Mouse (Mus musculus) retina, embryonic 14.5 days (tissue): Measurements from ENCODE around the gene Alkbh7.
A peak's percentile ranks its signal among the peaks of the same experiment; 100 is the strongest.

Experiments used
- DNase-seq: peaks from one replicate; pipeline ENCODE4 v3.0.0-alpha.2; 2015; ENCODE audit warnings: low spot score

Gene Alkbh7

DNA sequence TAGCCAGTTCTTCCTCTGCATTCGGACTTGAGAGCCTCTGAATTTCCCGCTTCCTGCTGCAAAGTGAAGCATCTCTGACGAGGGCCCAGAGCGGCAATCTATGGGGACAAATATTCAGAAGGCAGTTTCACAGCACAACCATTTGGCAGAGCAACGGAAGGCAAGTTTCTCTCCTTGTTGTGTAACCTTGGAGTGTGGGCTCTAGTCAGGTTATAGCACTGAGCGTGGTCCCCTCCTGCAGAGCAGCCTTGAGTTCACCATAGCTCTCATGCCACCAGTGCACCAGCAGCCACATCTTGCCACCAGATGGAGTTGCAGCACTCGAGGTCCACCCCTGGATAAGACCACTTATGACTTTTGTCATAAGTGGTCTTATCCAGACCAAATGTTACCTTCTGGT lies 8.7 kb upstream of the Alkbh7 start:
- DNase-seq = no peak

DNA sequence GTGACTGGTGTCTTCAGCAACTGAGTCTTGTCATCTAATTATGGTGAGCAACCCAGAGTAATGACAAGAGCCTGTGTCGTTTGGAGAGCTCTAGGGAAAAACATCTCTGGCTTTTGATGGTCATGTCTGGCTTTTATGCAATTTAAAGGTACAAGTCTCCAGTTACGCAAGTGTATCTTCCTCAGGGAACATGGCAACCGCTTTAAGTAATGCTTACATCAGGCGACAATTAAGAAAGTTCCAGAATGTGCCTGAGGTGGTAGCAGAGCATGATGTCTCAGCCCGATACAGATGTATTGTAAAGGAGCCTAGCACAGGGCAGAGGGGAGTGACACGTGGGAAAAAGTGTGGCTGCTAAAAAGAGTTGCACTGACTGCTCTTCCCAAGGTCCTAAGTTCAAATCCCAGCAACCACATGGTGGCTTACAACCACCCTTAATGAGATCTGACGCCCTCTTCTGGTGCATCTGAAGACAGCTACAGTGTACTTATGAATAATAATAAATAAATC lies 8.2 kb upstream of the Alkbh7 start:
- DNase-seq = peak; percentile 2

DNA sequence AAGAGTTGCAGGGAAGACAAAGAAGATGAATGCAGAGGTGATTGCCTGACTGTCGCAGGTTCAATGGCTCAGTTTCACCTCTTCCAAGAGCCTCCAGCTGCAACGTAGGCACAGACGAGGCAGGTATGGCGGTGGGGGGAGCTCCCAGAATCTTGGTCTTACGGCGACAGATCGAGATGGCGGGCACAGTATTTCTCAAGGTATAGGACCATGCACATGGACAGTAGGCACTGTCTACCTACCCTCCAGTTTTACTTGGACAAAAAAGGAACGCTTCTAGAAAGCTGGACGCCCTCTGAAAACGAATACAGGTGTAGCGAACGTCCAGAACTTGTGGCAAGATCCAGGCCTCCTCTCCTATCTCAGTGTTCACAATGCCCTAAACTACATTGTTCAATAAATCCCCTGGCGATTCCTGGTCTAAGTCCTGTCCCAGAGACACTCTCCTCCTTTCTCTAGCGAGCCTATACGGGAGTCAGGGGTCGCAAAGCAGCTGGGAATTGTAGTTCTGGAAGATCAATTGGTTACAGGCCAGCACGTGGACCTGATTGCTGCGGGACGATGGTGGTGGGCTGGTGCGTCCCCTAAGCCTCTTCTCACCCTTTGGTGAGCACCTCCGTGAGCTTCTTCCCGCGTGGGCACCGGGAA lies 7.5 kb upstream of the Alkbh7 start:
- DNase-seq = peak; percentile 89

GRCm38 (mm10) chr17:56990115-56990746 lies 6.9 kb upstream of the Alkbh7 start, which contains the start of gene Clpp:
Gene Clpp, plus strand, starts transcription at chr17:56990305.
- peak; percentile 94 for DNase-seq

GRCm38 (mm10) chr17:56990966-56991365 lies 6.2 kb upstream of the Alkbh7 start:
- DNase-seq = no peak

- no peak for DNase-seq
Measured at GRCm38 (mm10) chr17:56995046-56995445, 2.1 kb upstream of the Alkbh7 start.

DNA sequence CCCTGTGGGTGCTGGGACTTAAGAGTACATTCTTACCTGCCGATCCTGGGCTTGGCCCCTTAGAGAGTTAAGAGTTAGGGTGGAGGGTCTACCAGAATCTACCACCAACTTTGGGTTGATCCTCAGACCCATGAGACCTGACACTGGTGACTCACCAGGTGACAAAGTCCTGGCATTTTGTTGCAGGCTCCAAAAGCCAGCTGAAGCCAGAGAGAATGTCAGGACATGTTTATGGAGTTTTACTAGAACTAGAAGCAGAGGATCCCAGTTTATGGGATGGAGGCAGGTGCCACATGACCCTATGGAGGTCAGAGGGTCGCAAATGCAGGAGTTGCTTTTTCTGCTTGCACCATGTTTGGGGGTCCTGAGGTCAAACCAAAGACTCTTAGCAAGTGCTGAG lies 633 bp upstream of the Alkbh7 start:
- DNase-seq = no peak

GRCm38 (mm10) chr17:56999414-56999813 lies 2.3 kb downstream of the Alkbh7 start:
- no peak for DNase-seq

GRCm38 (mm10) chr17:56999968-57000609 lies 3.0 kb downstream of the Alkbh7 start, which contains the start of gene Pspn:
Gene Pspn, minus strand, starts transcription at chr17:57000018.
- no peak for DNase-seq

- no peak for DNase-seq
Measured at GRCm38 (mm10) chr17:57001228-57001627, 4.1 kb downstream of the Alkbh7 start.

DNA sequence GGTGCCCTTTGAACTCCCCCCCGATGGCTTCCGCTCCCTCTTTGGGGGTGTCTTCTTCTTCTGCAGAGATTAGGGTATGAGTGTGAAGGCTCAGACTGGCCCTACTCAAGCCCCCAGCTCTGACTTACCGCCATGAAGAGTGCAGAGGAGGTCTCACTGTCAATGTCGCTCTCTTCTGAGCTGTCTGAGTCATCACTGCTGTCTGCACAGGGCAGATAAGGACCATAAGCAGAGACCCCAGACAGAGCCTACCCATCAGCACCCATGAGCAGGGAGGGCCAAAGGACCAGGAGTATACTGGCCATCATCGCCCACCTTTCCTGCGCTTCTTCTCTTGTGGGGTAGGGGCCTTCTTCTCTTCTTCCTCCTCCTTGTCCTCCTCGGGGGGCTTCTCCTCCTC lies 6.9 kb downstream of the Alkbh7 start:
- no peak for DNase-seq

- peak; percentile 48 for DNase-seq
Measured at GRCm38 (mm10) chr17:57007137-57007905, 10.2 kb downstream of the Alkbh7 start.

DNA sequence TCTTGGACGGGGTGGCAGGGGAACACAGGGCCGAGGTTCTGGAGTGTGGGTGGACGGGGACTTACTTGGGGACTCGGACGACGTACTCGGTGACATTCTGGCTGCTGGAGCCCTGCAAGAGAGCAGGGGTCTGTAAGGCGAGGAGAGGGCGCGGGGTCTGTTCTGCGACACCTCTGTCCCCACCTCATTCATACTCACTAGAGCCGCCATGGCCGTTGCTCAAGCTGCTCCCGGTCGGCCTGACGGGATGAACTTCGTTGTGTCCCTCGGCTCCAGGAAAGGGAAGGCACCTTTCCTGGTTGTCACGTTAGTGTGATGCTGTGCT lies 13.7 kb downstream of the Alkbh7 start:
- no peak for DNase-seq

DNA sequence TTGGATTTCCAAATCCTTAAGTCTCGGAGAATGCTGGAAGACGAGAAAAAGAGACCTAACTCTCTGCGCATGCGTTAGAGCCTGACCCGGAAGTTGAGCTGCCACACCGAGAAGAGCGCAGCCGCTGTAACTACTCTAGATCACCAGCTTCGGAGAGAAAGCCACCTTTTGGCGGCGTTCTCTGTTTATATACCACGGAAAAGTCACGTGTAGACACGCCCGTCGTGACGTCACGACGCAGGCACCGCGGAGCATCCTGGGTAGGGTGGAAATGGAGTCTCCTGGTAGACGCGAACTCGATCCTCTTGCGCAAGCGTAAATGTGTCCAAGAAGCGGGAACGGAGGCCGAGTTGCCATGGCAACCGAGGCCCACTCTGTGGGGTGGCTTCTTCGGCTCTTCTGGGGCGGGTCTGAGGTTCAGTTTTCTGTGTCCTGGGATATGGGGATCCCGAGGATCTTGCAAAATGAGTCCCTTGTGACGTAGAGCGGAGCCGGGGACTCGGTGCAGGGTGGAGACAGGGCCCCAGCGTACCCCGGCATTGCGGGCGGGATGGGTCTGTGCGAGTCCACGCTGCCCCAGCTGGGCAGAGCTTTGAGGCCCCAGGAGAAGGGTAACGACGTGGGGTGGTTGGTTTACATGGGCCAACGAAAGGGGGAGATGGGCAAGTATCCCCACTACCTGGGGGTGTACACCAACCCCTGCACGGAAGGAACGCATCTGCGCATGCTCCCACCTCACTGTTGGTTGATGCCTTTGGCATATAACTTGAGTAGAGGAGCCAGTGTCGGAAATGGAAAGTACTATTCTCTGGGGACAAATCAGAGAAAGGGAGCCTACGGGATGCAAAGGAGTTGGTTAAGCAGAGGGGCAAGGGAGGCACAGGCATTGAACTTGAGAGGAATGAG lies 14.3 kb downstream of the Alkbh7 start, which contains the start of the genes Gtf2f1 and Gm17949:
Gene Gtf2f1 (minus strand): TSS at position 53 of the 906 bp plus-strand sequence.
Gene Gm17949 (plus strand): TSS at position 234 of the 906 bp plus-strand sequence.
- DNase-seq = peak; percentile 99

DNA sequence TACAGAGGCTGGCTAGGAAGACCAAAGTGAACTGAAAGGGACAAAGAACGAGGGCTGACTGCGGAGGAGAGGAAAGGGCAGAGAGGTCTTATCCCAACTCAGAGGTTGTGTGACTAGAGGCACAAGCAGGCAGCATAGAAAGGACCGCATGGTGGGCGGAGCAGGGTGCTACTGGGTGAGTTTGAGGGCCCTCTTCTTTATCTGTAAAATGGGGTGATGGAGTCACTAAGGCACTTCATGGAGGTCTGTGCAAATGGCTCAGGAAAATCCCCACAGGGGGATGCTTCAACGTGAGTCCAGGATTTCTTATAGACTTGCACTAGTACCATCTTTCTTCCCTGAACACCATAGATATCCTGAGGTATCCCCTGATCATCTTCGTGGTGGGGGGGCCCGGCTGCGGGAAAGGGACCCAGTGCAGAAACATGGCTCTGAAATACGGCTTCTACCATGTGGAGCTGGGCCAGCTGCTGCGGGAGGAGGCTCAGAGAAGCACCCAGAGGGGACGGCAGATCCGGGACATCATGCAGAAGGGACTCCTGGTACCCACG lies 15.2 kb downstream of the Alkbh7 start:
- no peak for DNase-seq

- DNase-seq = no peak
Measured at GRCm38 (mm10) chr17:57019693-57020092, 22.6 kb downstream of the Alkbh7 start.

GRCm38 (mm10) chr17:57020960-57021359 lies 23.8 kb downstream of the Alkbh7 start:
- no peak for DNase-seq

- no peak for DNase-seq
Measured at GRCm38 (mm10) chr17:57027471-57027870, 30.3 kb downstream of the Alkbh7 start.

DNA sequence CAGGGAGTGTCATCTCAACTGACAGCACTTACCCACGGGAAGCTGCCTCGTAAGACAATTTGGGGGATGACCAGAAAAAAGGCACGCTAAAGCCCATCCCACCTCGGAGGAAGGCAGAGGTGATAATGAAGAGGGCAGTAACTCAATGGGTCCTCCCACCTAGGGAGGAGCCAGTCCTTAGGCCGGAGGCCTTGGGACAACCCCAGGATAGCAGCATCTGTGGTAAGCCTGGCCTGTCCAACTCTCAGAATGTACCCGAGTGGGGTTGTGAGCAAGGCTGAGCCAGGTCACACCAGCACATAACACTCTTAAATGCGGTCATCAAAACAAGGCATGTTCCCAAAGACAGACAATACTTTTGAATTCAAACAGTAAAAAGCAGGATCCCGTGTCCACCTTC lies 32.6 kb downstream of the Alkbh7 start:
- DNase-seq = no peak

DNA sequence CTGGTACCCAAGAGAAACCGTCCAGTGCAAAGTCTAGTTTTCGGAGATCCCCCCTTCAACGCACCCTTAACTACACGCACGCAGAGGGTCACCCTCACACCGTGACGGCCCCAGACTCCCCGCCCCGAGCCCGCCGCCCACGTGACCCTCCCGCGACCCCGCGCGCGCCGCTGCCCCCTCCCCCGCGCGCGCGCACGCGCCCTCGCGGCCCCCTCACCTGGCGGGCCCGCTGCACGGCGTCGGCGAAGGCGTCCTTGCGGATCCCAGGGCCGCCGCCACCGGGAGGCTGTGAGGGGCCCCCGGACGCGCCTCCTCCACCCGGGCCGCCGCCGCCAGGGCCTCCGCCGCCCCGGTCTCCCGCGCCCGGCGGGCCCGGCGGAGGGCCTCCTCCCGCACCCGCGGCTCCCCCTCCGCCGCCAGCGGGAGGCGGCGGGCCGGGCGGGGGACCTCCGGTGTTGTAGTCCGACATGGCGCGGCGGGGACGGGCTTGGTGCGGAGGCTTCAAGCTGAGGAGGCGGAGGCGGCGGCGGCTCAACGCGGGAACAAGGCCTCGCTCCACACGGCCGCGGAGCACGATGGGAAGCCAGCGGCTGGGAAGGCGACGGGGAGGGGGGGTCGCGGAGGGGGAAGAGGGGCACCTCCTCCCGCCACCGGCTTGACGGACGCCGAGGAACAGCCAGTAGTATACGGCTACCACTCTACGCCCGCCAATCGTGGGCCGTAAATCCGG lies 34.0 kb downstream of the Alkbh7 start, which contains the start of gene Khsrp:
Gene Khsrp (minus strand): TSS at position 592 of the 730 bp plus-strand sequence.
- peak; percentile 54 for DNase-seq
